Mouse (Mus musculus) megakaryocyte-erythroid progenitor cell, adult 5-6 weeks (primary cell): Measurements from ENCODE around the gene Depdc1b. TPM values are rescaled to one million over a fixed set of nuclear protein-coding genes. Genes with fewer than 3 reads are reported as not detected.

ENCODE experiments used
- ATAC-seq: replicated peaks from 2 replicates; pipeline ENCODE4 v1.8.0; 2016; ENCODE audit warnings: mild to moderate bottlenecking, inconsistent platforms; ENCODE audit not compliant: severe bottlenecking, poor library complexity, low FRiP score, low TSS enrichment
- total RNA-seq, 2 experiments: library from RNA; stranded (forward) in 1 of 2; stranded (reverse) in 1 of 2; fragments of 200-1000, 215-1000 nt in 1 of 2; fragments of >200 nt in 1 of 2; fragmentation: Nextera tagmentation in 1 of 2; gene quantifications; 2 replicates each; pipeline ENCODE4 v1.2.3; 2014 to 2017

Depdc1b gene
- total RNA-seq (2014; fragmentation: Nextera tagmentation) (3.9 and 12.0 TPM in 2 replicates), total RNA-seq (2017) (9.8 and 11.2 TPM in 2 replicates)

DNA sequence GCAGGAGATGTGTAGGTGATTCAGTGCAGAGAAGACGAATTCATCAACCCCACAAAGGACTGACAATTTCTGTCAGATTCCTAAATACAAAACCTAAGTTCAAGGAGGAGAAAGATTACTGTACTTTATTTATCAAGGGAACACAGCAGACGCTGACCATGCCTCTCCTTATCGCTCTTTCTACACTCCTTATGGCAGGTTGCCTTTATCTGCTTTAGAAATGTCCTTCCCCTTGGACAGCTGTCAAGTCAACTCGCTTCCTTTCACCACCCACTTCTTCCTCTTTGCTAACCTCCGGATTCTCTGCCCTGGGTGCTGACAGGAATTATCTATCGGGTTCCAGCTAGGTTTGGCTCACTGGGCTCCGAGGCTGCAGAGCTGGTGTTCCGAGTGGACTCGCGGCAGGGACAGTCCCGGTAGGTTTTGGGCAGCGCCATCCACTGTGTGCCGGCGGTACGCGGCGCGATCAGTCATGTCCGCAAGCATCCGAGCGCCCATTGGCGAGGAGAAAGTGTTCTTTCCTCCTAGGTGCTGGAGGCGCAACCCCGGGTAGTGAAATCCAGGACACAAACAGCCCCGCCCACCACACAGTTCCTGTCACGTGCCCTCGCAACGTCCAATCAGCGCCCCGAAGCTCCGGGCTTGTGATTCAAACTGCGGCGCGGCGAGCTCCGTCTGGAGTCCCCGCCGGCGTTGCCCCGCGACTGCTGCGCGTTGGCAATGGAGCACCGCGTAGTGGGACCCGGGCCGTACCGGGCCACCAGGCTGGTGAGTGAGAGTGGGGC lies at the start of gene Depdc1b:
Gene Depdc1b, plus strand, starts transcription at position 631 of the 785 bp plus-strand sequence.
- ATAC-seq, result peak; percentile 91

DNA sequence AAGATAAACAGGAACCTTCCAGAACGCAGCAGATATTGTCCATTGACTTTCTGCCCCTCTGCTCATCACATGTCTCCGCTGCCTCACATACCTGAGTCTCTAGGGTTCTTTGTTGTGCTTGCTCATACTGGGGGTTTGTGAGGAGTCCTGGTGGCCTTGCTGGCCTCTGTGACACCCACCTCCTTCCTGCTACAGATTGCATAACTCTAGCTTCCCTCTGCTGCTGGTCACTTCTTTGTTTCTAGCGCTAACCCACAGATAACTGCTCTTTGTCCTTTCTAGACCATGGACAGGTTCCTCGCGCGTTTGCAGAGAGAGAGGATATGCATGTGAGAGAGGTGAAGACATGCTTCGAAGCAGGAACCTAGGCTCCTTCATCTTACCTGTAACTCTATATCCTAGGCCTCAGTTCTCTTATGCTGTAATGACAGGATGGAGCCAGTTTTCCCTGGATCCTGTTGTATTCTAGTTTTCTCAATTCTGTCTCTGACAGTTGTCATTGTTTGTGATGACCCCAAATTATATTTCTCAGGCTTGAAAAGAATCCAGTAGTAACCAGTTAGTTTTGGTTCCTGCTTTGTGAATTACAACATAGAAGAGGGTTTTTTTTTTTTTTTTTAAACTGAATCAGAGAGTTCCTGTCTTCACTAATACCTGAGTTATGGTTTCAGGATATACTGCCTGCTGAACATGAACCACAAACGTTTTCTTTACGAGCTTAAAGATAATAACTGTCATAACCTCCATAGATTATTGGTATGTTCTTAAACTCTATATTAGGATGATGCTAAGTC lies 48.1 kb upstream of the Depdc1b start:
- ATAC-seq, result no peak

DNA sequence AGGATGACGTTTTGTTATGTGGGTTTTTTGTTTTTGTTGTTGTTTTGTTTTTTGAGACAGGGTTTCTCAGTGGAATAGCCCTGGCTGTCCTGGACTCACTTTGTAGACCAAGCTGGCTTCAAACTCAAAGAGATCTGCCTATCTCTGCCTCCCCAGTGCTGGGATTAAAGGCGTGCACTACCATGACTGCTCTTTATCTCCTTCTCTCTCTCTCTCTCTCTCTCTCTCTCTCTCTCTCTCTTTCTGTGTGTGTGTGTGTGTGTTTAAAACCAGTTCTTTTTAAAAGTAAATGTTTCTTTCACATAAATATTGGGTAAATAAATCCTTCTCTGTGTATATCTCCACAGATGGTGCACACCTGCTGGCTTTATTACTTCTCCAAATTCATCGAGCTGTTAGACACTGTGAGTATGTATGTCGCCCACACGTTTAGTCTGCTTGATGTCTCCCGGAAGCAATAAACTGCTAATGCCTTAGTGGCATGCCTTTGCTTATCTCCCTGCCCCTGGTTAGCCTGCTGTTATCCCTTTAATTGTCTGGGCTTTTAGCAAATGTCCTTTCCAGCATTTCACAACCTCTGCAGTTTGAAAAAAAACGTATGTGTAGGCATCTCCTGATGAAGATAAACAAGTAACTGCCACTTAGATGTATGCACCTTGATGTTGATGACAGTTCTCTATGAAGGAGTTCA lies 44.5 kb upstream of the Depdc1b start:
- ATAC-seq, result 0 out of 2 replicates have a peak, but pooled peaks have one; percentile 30

DNA sequence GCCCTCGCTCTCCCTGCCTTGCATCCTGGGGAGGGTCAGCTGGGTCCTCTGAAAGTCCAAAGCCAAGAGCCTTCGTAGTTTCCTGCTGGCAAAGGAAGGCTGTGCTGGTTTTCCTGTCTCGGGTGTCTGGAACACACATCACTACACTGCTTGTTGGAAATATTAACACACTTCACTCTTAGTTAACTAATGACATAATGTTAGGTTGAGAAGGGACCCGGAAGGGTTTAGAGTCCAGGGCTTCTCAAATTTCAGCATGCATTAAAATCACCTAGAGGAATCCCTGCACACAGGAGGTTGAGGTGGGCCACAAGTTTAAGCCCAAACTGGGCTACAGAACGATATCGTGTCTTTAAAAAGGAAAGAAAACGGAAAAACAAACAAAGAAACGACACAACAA lies 43.8 kb upstream of the Depdc1b start:
- no peak for ATAC-seq

DNA sequence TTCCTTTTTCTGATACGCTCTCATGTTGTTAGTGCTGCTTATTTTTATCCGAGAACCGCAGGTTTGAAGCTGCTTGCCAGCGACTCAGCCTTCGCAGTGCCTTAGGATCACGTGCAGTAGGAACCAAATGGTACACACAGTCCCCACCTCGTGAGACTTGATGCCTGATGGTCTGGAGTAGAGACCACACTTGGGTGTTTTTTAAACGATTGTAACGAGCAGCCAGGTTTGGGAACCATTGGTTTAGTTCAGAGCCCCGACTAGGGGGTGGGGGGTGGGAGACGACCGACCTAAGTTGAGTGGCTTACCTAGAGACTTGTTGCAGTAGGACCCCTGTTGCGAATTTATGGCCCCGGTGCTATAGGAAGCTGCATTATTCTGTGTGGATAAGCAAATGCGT lies 43.1 kb upstream of the Depdc1b start:
- ATAC-seq, result no peak

DNA sequence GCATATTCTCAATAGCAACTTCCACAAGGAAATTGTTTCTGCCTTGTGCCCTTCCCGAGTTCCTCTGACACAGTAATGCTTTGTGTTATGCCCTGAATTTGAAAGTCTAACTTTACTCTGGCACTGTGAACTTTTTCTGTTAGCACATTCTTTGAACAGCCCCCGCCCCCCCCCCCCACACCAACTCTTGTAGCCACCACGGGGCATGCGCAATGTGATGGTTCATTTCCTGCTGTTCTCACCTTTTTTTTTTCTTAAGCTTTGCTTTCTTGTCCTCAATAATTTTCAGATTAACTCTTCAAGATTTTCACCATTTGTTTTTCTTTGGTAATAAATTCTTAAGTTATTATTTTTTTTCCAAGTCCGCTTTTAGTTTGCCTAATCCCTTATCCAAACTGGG lies 42.7 kb upstream of the Depdc1b start:
- no peak for ATAC-seq

DNA sequence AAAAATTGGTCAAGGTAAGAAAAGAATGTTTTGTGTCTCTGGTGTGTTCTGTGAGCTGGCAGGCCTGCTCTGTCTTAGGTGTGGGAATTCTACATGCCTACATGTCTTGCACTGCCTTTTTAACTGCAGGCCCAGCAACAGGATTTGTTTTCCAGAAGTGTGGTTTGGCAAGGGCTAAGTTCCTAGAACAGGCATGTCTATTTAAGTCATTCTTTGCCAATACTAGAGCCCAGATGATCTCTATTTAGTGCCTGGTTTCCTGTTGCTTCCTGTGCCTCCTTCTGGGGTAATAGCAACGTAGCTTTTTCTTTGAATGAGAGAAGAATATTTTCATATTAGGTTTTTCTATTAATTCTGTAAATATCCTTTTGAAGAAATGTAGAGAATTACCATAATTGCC lies 39.6 kb upstream of the Depdc1b start:
- ATAC-seq, result no peak

DNA sequence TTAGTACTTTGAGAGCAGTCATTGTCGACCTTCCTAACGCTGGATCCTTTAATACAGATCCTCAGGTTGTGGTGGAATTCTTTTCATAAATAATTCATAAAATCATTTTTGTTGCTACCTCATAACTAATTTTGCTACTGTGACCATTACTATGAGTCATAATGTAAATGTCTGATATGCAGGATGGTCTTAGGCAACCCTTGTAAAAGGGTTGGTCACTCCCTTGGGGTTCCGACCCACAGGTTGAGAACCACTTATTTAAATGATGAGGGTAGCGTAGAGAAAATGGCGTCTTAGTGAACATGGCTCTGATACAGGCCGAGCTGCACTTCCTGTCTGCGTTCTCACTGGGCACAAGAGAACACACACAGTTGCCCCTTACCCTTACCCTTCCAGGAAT lies 38.8 kb upstream of the Depdc1b start:
- no peak for ATAC-seq

DNA sequence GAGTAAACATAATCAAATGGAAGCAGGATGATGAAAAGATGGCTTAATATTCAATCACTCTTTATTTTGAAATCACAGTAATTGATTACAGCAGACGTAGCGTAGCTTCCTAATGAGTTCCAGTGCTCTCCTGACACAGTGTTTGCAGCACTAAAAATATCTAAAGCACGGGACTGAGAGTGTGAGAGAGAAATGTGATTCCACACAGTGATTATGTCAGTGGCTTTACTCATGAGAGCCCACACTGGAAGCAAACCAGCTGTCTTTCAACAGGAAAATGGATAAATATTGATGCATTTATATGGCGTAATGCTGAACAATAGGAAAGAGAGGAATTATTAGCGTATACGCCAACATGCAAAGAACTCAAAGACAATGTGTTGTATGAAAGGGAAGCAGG lies 37.5 kb upstream of the Depdc1b start:
- ATAC-seq, result no peak

DNA sequence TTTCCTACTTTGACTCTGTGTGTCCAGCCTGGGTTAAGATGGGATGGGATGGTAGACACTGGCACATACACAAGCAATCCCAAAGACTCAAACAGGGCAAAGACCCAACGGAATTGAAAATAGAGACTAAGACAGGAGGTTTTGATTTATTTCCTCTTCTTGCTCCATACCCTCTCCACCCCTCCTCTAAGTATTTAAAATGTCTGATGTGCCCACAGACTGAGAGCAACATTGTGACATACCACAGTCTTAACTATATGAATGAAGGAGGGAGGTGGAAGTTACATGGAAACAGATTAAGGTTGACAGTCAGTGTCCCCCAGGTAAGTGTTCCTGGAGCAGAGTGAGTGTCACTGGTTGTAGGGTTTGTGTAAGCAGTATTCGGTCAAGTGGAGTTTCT lies 31.8 kb upstream of the Depdc1b start:
- ATAC-seq, result no peak

DNA sequence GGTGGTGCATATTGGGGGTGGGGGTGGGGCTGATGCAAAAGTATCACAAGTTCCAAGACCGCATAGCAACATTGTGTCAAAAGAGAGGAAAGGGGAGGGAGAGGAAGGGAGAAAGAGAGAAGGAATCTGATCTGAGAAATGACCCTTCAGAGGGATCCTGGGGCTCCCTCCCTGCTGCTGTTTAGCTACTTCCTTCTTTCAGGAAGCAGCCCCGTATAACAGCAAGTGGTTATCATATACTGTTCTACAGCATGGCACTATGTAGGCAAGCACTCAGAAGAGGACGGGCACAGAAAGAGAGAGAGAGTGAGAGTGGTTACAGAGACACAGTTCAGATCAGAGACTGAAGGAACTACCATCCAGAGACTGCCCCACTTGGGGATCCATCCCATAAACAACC lies 28.2 kb upstream of the Depdc1b start:
- no peak for ATAC-seq

DNA sequence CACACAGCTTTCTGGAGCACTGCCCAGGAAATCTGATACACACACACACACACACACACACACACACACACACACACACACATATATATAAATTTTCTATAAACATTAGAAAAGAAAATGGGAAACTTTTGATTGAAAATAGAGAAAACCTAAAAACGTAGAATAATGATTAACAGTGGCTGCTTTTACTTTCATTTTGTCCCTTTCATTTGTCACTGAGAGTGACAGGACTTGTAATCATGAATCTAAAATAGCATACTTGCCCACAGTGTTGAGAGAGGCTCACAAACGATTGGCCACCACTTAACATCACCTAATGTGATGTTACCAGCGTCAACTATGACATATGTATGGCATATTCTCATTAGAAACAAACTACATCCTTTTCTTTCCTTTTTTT lies 26.7 kb upstream of the Depdc1b start:
- no peak for ATAC-seq

DNA sequence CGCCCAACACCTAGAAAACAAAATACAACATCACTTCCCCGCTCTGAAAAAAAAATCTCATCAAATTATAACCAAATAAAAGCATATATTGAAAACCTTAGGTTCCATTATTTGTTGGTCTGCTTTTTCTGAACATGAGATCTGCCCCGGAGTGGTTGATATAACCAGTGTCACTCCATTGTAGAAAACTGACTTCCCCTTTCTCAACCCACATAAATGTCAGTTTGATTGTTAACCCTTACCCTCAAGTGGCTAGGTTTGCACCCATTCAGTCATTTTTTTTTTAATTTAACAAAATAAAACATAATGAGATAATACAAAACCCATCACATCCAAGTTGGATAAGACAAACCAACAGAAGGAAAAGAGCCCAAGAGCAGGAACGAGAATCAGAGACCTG lies 25.8 kb upstream of the Depdc1b start:
- ATAC-seq, result no peak

DNA sequence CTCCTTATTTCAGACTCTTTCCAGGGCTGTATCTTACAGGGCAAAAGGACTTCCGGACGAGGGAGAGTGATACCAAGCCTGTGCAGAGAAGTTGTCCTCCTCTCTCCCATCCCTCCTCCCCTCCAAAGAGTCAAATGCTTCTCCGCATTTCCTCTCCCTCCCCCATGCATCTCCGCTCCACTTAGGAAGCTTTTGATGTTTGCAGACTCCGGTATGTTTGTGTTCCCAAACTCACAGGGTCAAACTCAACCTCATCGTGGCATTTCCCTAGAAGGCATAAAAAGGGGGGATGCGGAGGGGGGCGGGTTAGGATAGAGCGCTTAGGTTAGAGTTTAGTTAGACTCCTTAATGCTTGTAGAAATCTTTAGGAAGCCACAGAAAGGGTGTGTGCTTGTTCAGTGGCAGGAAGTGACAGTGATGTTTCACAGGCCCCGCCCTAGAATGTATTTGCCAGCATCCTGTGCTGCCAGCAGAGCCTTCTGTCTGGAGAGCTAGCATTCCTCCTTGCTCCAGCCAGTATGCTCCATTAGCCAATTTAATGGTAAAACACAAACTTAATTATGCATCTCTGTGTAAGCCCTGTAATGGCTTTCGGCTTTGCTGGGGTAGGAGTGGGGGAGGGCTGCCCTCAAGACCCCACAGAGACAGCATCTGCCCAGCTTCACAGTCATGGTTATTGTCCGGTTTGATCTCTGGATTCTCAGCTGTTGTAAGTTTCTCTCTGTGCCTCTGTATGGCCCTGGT lies 18.6 kb upstream of the Depdc1b start:
- peak; percentile 97 for ATAC-seq

DNA sequence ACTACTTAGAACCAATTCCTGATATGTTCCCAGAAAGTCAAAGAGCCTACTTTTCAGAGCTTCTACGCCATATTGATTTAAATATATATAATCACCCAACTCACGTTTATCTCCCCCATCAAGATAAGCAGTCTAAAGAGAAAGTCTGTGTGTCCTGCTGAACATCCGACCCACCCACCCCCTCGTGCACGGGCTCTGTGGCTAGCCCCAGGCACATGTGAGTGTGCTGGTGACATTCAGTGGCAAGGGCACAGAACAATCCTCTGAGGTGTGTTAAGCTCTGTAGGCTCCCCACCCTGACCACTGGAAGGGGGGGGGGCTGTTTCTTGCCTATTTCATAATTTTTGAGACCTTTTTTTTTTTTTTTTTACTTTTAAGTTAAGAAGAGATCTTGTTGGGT lies 17.9 kb upstream of the Depdc1b start:
- ATAC-seq, result no peak

DNA sequence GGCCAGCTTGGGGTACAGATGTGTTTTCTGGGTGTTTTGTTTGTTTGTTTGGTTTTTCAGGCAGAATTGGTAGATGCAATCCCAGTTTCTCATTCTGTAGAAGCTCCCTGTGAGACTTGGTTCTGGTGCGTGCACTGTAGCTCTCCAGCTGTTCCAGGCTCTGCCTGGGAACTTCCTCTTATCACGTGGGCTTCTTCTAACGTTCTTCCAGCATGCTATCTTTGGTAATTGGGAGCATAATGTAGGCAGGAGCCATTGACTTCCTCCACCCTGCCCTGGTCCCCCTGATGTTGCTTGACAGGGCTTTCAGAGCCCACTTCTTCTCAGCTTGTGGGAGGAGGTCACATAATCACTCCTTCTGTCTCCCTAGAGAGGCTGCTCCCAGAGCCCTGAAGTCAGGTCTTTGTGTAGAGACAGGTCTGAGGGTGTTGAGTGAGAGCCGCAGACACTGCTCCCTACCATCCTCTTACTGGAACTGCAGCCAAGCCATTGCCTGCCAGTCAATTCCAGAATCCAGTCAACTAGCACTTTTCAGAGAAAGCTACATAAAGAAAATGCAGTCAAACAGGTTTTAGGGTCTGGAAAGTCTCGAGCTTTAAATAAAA lies 15.7 kb upstream of the Depdc1b start:
- ATAC-seq, result 0 out of 2 replicates have a peak, but pooled peaks have one; percentile 40

DNA sequence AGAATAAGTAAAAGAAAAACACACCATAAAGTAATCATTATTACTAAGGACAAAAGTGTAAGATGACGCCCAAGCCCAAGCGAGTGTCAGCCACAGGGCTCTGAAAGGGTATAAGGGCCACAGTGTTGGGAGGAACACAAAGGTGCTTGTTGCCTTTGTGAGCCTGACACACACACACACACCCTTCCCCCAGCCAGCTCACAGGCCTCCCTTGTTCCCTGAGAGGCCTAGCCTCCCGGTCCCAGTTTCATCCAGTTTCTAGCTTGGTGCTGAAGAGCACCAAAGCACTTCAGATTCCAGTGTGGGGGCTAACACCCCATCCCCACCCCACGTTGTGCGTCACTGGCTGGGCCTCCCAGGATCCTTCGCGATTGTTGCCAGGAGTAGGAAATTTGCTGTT lies 14.7 kb upstream of the Depdc1b start:
- ATAC-seq, result no peak

DNA sequence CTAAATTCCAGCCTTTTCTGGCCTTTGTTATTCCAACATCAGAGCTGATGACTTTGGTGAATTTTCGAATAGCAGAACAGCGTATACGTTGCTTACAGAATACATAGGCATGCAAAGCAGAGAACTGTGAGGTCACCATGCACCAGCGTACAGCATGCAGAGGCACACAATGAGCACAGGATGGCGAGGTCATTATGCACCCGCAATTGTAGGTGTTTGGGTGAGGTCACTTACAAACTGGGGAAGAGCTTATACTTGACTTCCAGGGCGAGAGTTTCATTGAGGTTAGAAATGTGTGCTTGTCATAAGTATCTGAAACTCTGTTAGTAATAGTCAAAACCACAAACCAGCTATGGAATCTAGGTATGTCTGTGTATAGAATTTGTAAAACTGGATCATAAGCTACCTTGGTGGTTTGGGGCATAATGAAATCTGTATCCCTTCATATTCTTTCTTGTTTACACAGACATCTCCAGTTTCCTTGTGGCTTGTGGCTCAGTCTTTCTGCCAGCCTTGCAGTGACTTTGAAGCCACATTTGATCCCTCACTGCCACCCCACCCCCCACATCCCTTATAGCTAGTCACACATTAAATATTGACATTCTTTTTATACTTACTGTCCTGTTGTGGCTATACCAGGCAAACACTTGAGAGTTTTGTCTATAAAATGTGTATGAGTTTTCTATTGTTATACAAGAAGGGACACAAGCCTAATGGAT lies 13.0 kb upstream of the Depdc1b start:
- ATAC-seq, result no peak

DNA sequence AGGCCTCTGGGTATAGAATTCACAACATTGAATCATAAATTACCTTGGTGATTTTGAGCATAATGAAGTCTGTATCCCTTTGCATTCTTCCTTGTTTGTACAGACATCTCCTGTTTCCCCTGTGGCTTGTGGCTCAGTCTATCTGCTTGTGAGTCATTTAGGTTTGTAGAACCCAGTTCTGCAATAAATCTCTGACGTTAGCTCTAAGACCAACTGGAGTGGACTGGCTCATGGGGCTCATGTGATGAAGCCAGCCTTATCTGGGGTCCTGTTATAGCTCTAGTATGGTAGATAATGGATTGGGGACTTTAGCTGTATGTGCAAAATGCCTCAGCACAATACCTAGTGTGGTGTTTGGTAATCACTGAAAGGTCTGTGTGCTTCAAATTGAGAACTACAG lies 12.3 kb upstream of the Depdc1b start:
- ATAC-seq, result no peak
